Mouse (Mus musculus) MEL (cell line): ENCODE data around the gene Gm10134. TPM values are rescaled to one million over a fixed set of nuclear protein-coding genes. Genes with fewer than 3 reads are reported as not detected.
"Not testable (repeated sequence)": the region's sequence is repeated elsewhere in the genome, so short reads cannot be mapped to it uniquely, and the experiment has no call there.

ENCODE experiments used
- DNase-seq: peaks from one replicate; pipeline ENCODE4 v3.0.0; 2011; ENCODE audit warnings: low read depth, low spot score
- H3K27ac ChIP-seq: 2 replicates; pipeline ENCODE4 v1.5.1; 2012; ENCODE audit warnings: low read depth, mild to moderate bottlenecking, control low read depth, low read length, moderate library complexity; ENCODE audit not compliant: control insufficient read depth
- H3K27me3 ChIP-seq, 2 experiments: fragments of 150-350 bp in 1 of 2; sonication (generic) in 1 of 2; 2 replicates each; pipeline ENCODE4 v1.6.1; 2012; ENCODE audit warnings: low read length in 2 of 2, mild to moderate bottlenecking in 2 of 2, improper control_type of control experiment in 1 of 2, moderate library complexity in 1 of 2; ENCODE audit not compliant: insufficient read depth in 2 of 2, control insufficient read depth in 1 of 2
- H3K36me3 ChIP-seq, 2 experiments: 2 replicates each; pipeline ENCODE4 v1.6.1; 2012 to 2014; ENCODE audit warnings: low read length in 2 of 2, improper control_type of control experiment in 1 of 2, inconsistent platforms in 1 of 2, mild to moderate bottlenecking in 1 of 2; ENCODE audit not compliant: insufficient read depth in 2 of 2, control insufficient read depth in 1 of 2
- H3K4me1 ChIP-seq, 2 experiments: fragments of 150-350 bp in 1 of 2; sonication (generic) in 1 of 2; 2 replicates each; pipeline ENCODE4 v1.6.1; 2012; ENCODE audit warnings: low read length in 2 of 2, improper control_type of control experiment in 1 of 2, mild to moderate bottlenecking in 1 of 2; ENCODE audit not compliant: insufficient read depth in 2 of 2, control insufficient read depth in 1 of 2
- H3K4me3 ChIP-seq, 2 experiments: fragments of 150-350 bp in 1 of 2; sonication (generic) in 1 of 2; 2 replicates each; pipeline ENCODE4 v1.5.1; 2012; ENCODE audit warnings: low read depth in 2 of 2, low read length in 2 of 2, mild to moderate bottlenecking in 2 of 2, moderate library complexity in 2 of 2, control low read depth in 1 of 2, improper control_type of control experiment in 1 of 2; ENCODE audit not compliant: control insufficient read depth in 1 of 2, insufficient read depth in 1 of 2
- H3K79me2 ChIP-seq: 2 replicates; pipeline ENCODE4 v1.6.1; 2012; ENCODE audit warnings: mild to moderate bottlenecking, low read length, moderate library complexity; ENCODE audit not compliant: control insufficient read depth, poor library complexity, insufficient read depth
- H3K9ac ChIP-seq: 2 replicates; pipeline ENCODE4 v1.6.1; 2012; ENCODE audit warnings: low read depth, mild to moderate bottlenecking, control low read depth, low read length, moderate library complexity; ENCODE audit not compliant: control insufficient read depth, poor library complexity, severe bottlenecking
- H3K9me3 ChIP-seq: fragments of 150-350 bp; sonication (generic); replicated peaks from 2 replicates; pipeline ENCODE4 v1.6.1; 2012; ENCODE audit warnings: mild to moderate bottlenecking, low read length, improper control_type of control experiment, moderate library complexity; ENCODE audit not compliant: insufficient read depth
- CHD2 ChIP-seq: IDR thresholded peaks from 2 replicates; pipeline ENCODE4 v1.6.1; 2011; ENCODE audit warnings: low read length, improper control_type of control experiment
- CTCF ChIP-seq, 3 experiments: IDR thresholded peaks in 2 of 3; conservative IDR thresholded peaks in 1 of 3; 2 replicates each; pipeline ENCODE4 v1.5.1; 2011 to 2012; ENCODE audit warnings: low read length in 3 of 3, low read depth in 2 of 3, mild to moderate bottlenecking in 2 of 3, improper control_type of control experiment in 1 of 3, inconsistent platforms in 1 of 3, mixed read lengths in 1 of 3, moderate library complexity in 1 of 3; ENCODE audit not compliant: control insufficient read depth in 1 of 3, insufficient read depth in 1 of 3, poor library complexity in 1 of 3, severe bottlenecking in 1 of 3
- GABPA ChIP-seq: IDR thresholded peaks from 2 replicates; pipeline ENCODE4 v1.6.1; 2012; ENCODE audit warnings: low read depth, mild to moderate bottlenecking, inconsistent platforms, low read length, improper control_type of control experiment, moderate library complexity
- MYB ChIP-seq: IDR thresholded peaks from 2 replicates; pipeline ENCODE4 v1.6.1; 2011; ENCODE audit warnings: mild to moderate bottlenecking, low read depth, low read length, improper control_type of control experiment
- MYC ChIP-seq: IDR thresholded peaks from 2 replicates; pipeline ENCODE4 v1.6.1; 2011; ENCODE audit warnings: low read depth, mild to moderate bottlenecking, low read length, improper control_type of control experiment, moderate library complexity
- NRF1 ChIP-seq: IDR thresholded peaks from 2 replicates; pipeline ENCODE4 v1.6.1; 2014; ENCODE audit warnings: low read depth, mild to moderate bottlenecking, inconsistent platforms, low read length, improper control_type of control experiment, moderate library complexity; ENCODE audit not compliant: poor library complexity, insufficient read depth, severe bottlenecking
- POLR2A ChIP-seq, 2 experiments: IDR thresholded peaks; 2 replicates each; pipeline ENCODE4 v1.6.1; 2011 to 2012; ENCODE audit warnings: low read length in 2 of 2, mild to moderate bottlenecking in 2 of 2, control low read depth in 1 of 2, improper control_type of control experiment in 1 of 2, low read depth in 1 of 2, moderate library complexity in 1 of 2; ENCODE audit not compliant: control insufficient read depth in 1 of 2, insufficient read depth in 1 of 2, poor library complexity in 1 of 2
- POLR2AphosphoS2 ChIP-seq: IDR thresholded peaks from 2 replicates; pipeline ENCODE4 v1.6.1; 2011; ENCODE audit warnings: low read length, improper control_type of control experiment
- POLR2AphosphoS5 ChIP-seq: IDR thresholded peaks from 2 replicates; pipeline ENCODE4 v1.6.1; 2012; ENCODE audit warnings: low read depth, borderline replicate concordance, mild to moderate bottlenecking, inconsistent platforms, low read length, moderate library complexity, mixed read lengths
- SMC3 ChIP-seq: IDR thresholded peaks from 2 replicates; pipeline ENCODE4 v1.6.1; 2011; ENCODE audit warnings: low read depth, low read length, improper control_type of control experiment
- TCF12 ChIP-seq: IDR thresholded peaks from 2 replicates; pipeline ENCODE4 v1.6.1; 2014; ENCODE audit warnings: low read depth, mild to moderate bottlenecking, inconsistent platforms, low read length, improper control_type of control experiment, moderate library complexity
- USF2 ChIP-seq, 2 experiments: IDR thresholded peaks; 2 replicates each; pipeline ENCODE4 v1.6.1; 2011 to 2012; ENCODE audit warnings: improper control_type of control experiment in 2 of 2, low read length in 2 of 2, borderline replicate concordance in 1 of 2, inconsistent platforms in 1 of 2, low read depth in 1 of 2, mild to moderate bottlenecking in 1 of 2; ENCODE audit not compliant: insufficient read depth in 1 of 2
- ZC3H11A ChIP-seq: IDR thresholded peaks from 2 replicates; pipeline ENCODE4 v1.6.1; 2012; ENCODE audit warnings: low read depth, mild to moderate bottlenecking, inconsistent platforms, low read length, improper control_type of control experiment
- ZNF384 ChIP-seq: IDR thresholded peaks from 2 replicates; pipeline ENCODE4 v1.6.1; 2012; ENCODE audit warnings: low read depth, mild to moderate bottlenecking, inconsistent platforms, low read length, improper control_type of control experiment
- polyA plus RNA-seq, 2 experiments: library from polyadenylated mRNA; stranded (reverse) in 1 of 2; unstranded in 1 of 2; fragments of >175 nt in 1 of 2; fragments of >200 nt in 1 of 2; gene quantifications; 2 replicates each; pipeline versions ENCODE4 v1.2.1 to v1.2.4; 2012; ENCODE audit warnings: low replicate concordance in 2 of 2, low read depth in 1 of 2; ENCODE audit not compliant: insufficient read length in 2 of 2, insufficient read depth in 1 of 2, missing spikeins in 1 of 2
- total RNA-seq: library from RNA; depleted of rRNA; stranded (reverse); fragments of 300-350 nt; gene quantifications from 2 replicates; pipeline ENCODE4 v1.2.3, GENCODE M21; 2012

Gm10134 gene
- total and polyA plus RNA-seq, 3 experiments, result not detected

GRCm38 (mm10) chr2:28469461-28469860 lies 36.4 kb upstream of the Gm10134 start:
- H3K9ac ChIP-seq, result no peak overlapping the region

GRCm38 (mm10) chr2:28470591-28470990 lies 35.3 kb upstream of the Gm10134 start:
- no peak overlapping the region for H3K27ac ChIP-seq
- H3K9me3 ChIP-seq, result no peaks in the 10 kb centered on the region
- H3K79me2 ChIP-seq, result peaks cover 12% of the 10 kb centered on the region
- peaks cover 2% of the 10 kb centered on the region in 2 experiments; a peak in 3 of 4 replicates for H3K36me3 ChIP-seq
- DNase-seq, result no peak
- H3K4me1 ChIP-seq, result peaks cover 3 to 12% of the 10 kb centered on the region in 2 experiments; a peak in 2 of 4 replicates
- TF ChIP-seq MYB, result no peak
- no peak for TF ChIP-seq POLR2A (IDR thresholded peaks at IDR 0.05; ENCODE audit: control insufficient read depth in 1 of 2, insufficient read depth in 1 of 2, low read depth in 1 of 2, low read length in 2 of 2, poor library complexity in 1 of 2)
- no peak for TF ChIP-seq ZC3H11A
- no peak for TF ChIP-seq GABPA
- TF ChIP-seq SMC3, result no peak
- no peak for TF ChIP-seq CTCF (IDR thresholded peaks at IDR 0.05 in 2 of 3, conservative IDR thresholded peaks at IDR 0.05 in 1 of 3; ENCODE audit: control insufficient read depth in 1 of 3, insufficient read depth in 1 of 3, low read depth in 2 of 3, low read length in 3 of 3, poor library complexity in 1 of 3, severe bottlenecking in 1 of 3)
- H3K9ac ChIP-seq, result no peak overlapping the region
- H3K4me3 ChIP-seq, result no peak overlapping the region
- peaks cover 0 to 2% of the 10 kb centered on the region in 2 experiments; a peak in 1 of 4 replicates for H3K27me3 ChIP-seq

More at GRCm38 (mm10) chr2:28469461-28469860, 36.4 kb upstream of the Gm10134 start:
- H3K27me3 ChIP-seq, result 0 out of 4 replicates have a peak, but pooled peaks cover 0 to 2% of the 10 kb centered on the region in 2 experiments
- peaks cover 2% of the 10 kb centered on the region in 2 experiments; a peak in 3 of 4 replicates for H3K36me3 ChIP-seq
- no peak for DNase-seq
- no peaks in the 10 kb centered on the region for H3K9me3 ChIP-seq
- no peak for TF ChIP-seq USF2 (IDR thresholded peaks at IDR 0.05; ENCODE audit: borderline replicate concordance in 1 of 2, insufficient read depth in 1 of 2, low read depth in 1 of 2, low read length in 2 of 2)
- no peak for TF ChIP-seq CTCF (IDR thresholded peaks at IDR 0.05 in 2 of 3, conservative IDR thresholded peaks at IDR 0.05 in 1 of 3; ENCODE audit: control insufficient read depth in 1 of 3, insufficient read depth in 1 of 3, low read depth in 2 of 3, low read length in 3 of 3, poor library complexity in 1 of 3, severe bottlenecking in 1 of 3)
- TF ChIP-seq NRF1, result no peak
- TF ChIP-seq POLR2AphosphoS5, result no peak
- no peak for TF ChIP-seq CHD2
- TF ChIP-seq TCF12, result no peak
- TF ChIP-seq MYC, result no peak
- TF ChIP-seq, all 39 proteins: peak for 0
- peaks cover 3 to 12% of the 10 kb centered on the region in 2 experiments; a peak in 2 of 4 replicates for H3K4me1 ChIP-seq
- no peak overlapping the region for H3K27ac ChIP-seq
- H3K4me3 ChIP-seq, result no peak overlapping the region
- peaks cover 12% of the 10 kb centered on the region for H3K79me2 ChIP-seq

- H3K79me2 ChIP-seq, result peaks cover 12% of the 10 kb centered on the region
- DNase-seq, H3K4me3 ChIP-seq, H3K9me3 ChIP-seq, H3K36me3 ChIP-seq, H3K27ac ChIP-seq, H3K27me3 ChIP-seq, H3K9ac ChIP-seq: not testable (repeated sequence)
- H3K4me1 ChIP-seq, result peaks cover 3 to 12% of the 10 kb centered on the region in 2 experiments; a peak in 2 of 4 replicates
- TF ChIP-seq ZNF384 (0 out of 2 replicates have a peak, but pooled peaks have one; percentile 13), POLR2AphosphoS2 (0 out of 2 replicates have a peak, but pooled peaks have one; percentile 21)
Observed at GRCm38 (mm10) chr2:28472011-28472410, 33.9 kb upstream of the Gm10134 start.
